Mouse (Mus musculus) heart, postnatal 14 days (tissue): ENCODE results near the gene Cap2. TPM values are rescaled to one million over a fixed set of nuclear protein-coding genes. Genes with fewer than 3 reads are reported as not detected.
A peak's percentile ranks its signal among the peaks of the same experiment; 100 is the strongest.

ENCODE experiments used
- DNase-seq, 2 experiments: peaks; one replicate each; pipeline ENCODE4 v3.0.0; 2021 to 2022
- intact Hi-C: fragments of 180-260 bp; cut with DNase I; formaldehyde crosslinking; loops from one replicate; pipeline ENCODE4 v1.15.1; 2025
- long read RNA-seq, 2 experiments: library from polyadenylated mRNA; stranded (forward); transcript quantifications; one replicate each; pipeline ENCODE4 v2.0.0; 2021
- total RNA-seq, 2 experiments: library from RNA; stranded (reverse); gene quantifications; 2 replicates each; pipeline ENCODE4 v1.2.3; 2021

The Cap2 gene
- 100 to 1,000 TPM; 113 to 124 TPM for total RNA-seq
- long read RNA-seq, experiment 1, transcript Cap2-201 (13 exons, 3,713 nt) = major isoform, 68 of 86 reads
- long read RNA-seq, experiment 1, partial matches to known transcripts = 13 of 86 reads
- long read RNA-seq, experiment 1, other reads (novel, unspliced or antisense) = 5 of 86 reads
- long read RNA-seq, experiment 2, transcript Cap2-201 (13 exons, 3,713 nt) = major isoform, 42 of 51 reads
- long read RNA-seq, experiment 2, partial matches to known transcripts = 6 of 51 reads
- long read RNA-seq, experiment 2, other reads (novel, unspliced or antisense) = 3 of 51 reads

DNA sequence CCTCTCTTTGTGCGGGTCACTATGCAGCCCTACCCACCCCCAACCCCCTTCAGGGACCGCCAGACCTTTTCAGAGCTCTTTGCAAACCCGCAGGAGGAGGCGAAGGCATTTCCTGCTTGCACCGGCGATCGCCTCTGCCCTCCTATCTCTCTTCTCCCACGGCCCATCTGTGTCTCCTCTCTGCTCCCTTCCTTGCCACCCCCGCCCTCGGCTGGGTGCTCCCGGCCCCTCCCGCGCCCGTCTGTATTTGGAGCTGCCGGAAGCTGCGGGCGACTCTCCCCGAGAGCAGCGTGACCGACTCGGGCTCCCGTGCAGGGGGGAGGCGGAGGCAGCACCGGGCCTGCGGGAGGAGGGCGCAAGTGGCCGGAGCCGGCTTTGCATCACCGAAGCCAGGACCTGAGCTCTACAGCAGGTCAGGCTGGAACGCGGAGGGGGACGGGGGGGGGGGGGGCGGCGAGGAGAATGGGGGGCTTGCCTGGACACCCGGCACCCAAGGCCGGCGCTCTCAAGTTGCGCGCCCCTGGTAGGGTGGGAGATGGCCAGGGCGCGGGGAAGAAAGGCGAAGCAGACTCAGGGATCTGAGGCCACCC, at the start of gene Cap2:
Gene Cap2 (plus strand): TSS at position 49 of the 590 bp plus-strand sequence.
- intact Hi-C loops = loop anchor here (5.0 kb wide), 1 partner anchor 80 kb away; no protein-coding TSS in a partner anchor

GRCm38 (mm10) chr13:46459546-46459945, 42.1 kb upstream of the Cap2 start:
- intact Hi-C loops = no loop called here
- DNase-seq = no peak

More for the DNA sequence above, at the start of gene Cap2:
- peak; percentile 78 to 80 for DNase-seq

- no peak for DNase-seq
- intact Hi-C loops = no loop called here
These were observed 39.4 kb upstream of the Cap2 start for GRCm38 (mm10) chr13:46462280-46462679.

- DNase-seq = no peak
- intact Hi-C loops = no loop called here
These were observed 37.9 kb upstream of the Cap2 start for GRCm38 (mm10) chr13:46463764-46464163.

DNA sequence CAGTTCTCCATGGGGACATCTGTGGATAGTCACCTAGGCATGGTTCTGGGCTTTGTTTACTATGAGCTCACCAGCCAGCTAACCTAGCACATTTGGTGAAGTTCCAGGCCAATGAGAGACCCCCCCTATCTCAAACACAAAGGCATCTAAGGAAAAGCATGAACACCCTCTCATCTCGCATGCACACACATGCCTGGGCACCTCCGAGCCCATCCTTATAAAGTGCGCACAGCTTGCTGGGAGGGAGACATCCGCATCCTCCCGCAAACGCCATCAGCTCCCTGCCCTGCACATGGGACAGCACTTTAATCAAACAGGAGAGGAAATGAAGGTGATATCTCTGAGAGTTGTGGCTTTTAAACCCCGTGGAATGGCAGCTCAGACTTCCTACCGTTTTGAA, 33.4 kb upstream of the Cap2 start:
- intact Hi-C loops = no loop called here
- no peak for DNase-seq

DNA sequence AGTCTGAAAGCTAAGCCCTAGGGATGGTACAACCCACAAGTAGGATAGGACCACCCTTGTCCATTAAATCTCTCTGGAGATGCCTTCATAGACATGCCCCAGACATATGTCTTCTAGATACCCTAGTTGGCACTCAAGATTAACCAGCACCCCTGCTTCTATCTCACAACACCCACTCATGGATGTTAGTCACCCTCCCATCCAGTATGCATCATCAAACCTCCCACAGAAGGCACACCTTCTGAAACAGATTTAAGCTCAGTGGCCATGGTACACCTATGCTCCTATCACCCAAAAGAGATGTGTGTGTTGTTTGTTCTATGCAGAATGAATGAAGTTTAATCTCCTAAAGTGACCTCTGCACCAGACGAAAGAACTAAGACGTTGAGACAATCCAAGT, 32.1 kb upstream of the Cap2 start:
- no peak for DNase-seq
- intact Hi-C loops = no loop called here

DNA sequence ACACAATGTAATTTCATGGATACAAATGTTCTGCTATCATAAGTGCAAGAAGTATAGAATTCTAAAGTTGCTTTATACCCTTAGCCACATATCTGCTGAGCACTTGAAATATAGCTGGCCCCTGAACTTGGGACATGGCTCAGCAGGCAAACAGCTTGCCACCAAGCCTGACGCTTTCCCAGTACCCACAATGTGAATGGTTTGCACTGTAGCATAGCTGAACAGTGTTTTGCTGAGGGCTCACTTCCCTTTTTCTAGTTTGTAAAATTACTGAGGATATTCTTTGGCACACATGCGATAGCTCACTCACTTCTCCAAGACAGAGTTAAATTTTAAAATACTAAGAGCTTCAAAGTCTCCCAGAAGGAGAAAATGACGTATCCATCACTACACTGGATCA, 20.4 kb upstream of the Cap2 start:
- intact Hi-C loops = no loop called here

GRCm38 (mm10) chr13:46485605-46486004, 16.0 kb upstream of the Cap2 start:
- no peak for DNase-seq
- intact Hi-C loops = no loop called here

More for the DNA sequence above, 20.4 kb upstream of the Cap2 start:
- DNase-seq = no peak

DNA sequence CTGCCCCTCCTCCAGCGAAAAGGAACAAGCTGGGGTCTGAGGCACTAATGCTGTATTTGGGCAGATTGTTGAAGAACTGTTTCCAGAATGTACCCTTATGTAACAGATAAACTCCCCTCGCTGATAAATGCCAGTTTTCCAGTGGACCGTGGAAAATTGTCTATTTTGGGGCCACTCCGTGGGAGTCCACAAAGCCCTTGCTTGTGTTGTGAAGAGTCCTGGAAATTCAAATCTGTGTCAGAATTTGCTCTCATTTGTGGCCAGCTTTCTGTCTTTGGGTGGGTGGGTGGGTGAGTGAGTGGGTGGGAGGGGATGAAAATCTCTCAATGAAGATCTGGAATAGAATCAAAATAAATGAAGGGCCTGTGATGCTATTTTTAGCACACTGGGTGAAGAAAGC, 13.5 kb upstream of the Cap2 start:
- no peak for DNase-seq
- intact Hi-C loops = no loop called here

- DNase-seq = no peak
- intact Hi-C loops = no loop called here
These were observed 11.0 kb upstream of the Cap2 start for GRCm38 (mm10) chr13:46490644-46491043.

GRCm38 (mm10) chr13:46502390-46502891, 793 bp downstream of the Cap2 start:
- intact Hi-C loops = loop anchor here (5.0 kb wide), 1 partner anchor 80 kb away; no protein-coding TSS in a partner anchor
- peak; percentile 33 to 36 for DNase-seq

- intact Hi-C loops = no loop called here
- no peak for DNase-seq
These were observed 6.3 kb downstream of the Cap2 start for GRCm38 (mm10) chr13:46507944-46508343.

DNA sequence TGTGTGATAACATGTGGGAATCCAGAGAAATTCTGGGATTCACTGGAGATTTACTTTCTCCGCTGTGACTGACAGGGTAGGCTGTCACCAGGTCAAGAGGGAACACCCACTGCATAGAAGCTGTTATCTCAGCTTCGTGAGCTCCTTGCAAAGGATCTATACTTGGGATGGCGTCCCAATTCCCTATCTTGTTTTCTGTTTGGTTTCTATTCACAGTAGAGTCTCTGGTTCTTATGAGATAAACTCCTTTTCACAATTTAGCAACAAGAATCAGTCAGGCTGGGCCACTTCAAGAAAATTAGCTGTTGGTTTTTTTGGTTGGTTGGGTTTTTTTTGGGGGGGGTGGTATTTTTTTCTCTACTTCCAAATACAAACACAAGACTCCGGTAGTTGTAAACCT, 7.2 kb downstream of the Cap2 start:
- DNase-seq = no peak
- intact Hi-C loops = no loop called here

DNA sequence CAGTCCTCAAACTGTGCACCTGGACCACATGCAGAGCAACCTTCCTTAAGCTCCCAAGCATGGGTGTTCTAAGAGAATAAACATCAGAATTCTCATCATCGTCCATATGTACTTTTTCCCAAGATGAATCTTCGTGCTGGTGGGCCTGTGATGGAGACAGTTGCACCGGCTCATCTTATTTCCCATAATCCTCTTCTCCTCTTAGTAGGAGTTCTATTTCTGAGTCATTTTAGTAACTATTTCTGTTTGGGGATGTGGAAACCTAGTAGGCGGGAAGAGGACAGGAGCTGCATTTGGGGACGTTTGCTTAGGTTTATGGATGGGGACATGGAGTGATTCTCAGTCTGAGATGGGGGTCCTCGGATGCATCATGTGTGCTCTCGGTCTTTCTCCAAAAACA, 8.8 kb downstream of the Cap2 start:
- no peak for DNase-seq
- intact Hi-C loops = no loop called here

GRCm38 (mm10) chr13:46514484-46514883, 12.8 kb downstream of the Cap2 start:
- intact Hi-C loops = no loop called here
- no peak for DNase-seq

GRCm38 (mm10) chr13:46515120-46515523, 13.5 kb downstream of the Cap2 start:
- intact Hi-C loops = no loop called here
- no peak for DNase-seq

GRCm38 (mm10) chr13:46515524-46515923, 13.9 kb downstream of the Cap2 start:
- no peak for DNase-seq
- intact Hi-C loops = no loop called here

DNA sequence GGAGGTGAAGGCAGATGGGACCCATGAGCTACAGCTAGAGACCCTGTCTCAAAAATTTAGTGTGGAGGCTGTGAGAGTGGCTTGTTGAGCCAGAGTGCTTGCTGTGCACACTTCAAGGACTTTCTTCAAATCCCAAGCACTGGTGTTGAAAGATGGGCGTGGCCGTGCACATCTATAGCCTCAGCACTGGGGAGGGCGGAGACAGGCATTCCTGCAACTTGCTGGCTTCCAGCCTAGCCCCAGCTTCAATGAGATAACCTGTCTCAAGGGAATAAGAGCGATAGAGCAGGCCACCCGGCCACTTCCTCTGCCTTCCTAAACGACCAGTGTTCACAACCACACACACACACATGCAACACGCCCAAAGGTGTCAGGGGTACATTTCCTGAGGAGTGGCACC, 14.5 kb downstream of the Cap2 start:
- intact Hi-C loops = no loop called here
- DNase-seq = peak; percentile 33 to 52

GRCm38 (mm10) chr13:46517211-46517685, 15.6 kb downstream of the Cap2 start:
- peak; percentile 42 to 59 for DNase-seq
- intact Hi-C loops = no loop called here

GRCm38 (mm10) chr13:46521482-46521881, 19.8 kb downstream of the Cap2 start:
- intact Hi-C loops = no loop called here
- DNase-seq = no peak

DNA sequence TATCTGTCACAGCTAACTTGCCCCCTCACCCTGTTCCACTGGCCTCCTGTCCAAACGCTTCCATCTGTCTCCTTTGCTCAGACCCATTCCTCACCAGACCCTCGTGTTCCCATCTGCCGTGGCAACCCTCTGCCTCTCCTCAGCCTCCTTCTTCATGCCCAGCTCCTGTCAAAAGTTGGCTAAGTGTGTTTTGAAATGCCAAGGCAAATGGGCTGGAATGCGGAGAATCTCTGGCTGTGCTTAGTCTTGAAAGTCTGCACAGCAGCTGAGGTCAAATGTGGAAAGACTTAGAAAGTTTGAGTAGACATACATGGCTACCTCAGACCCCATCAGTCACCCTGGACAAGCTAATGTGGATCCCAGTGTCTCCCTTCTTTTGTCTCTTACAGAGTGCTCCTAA, 21.1 kb downstream of the Cap2 start:
- intact Hi-C loops = no loop called here
- DNase-seq = no peak

DNA sequence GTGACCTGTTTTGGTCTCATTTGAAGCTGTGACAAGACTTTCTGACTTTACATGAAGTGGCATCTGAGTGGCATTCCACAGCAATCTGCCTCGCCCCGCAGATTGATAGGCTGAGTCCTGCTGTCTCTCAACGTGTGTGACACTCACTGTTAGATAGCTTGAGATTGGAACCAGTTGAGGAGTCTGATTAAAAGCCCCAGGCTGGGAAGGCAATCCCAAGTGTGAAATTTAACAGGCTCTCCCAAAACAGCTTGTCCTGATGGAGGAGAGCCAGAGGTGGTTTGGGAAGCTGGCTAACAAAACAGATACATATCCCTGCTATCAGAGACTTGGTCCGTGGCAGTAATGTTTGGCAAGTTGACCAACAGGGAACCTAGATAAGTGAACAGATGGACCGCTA, 21.6 kb downstream of the Cap2 start:
- intact Hi-C loops = no loop called here
- peak in 1 of 2 experiments; percentile 29 for DNase-seq
